Mouse (Mus musculus): ENCODE measurements around the gene Bicd2. TPM values are rescaled to one million over a fixed set of nuclear protein-coding genes. Genes with fewer than 3 reads are reported as not detected.
"Not testable (repeated sequence)": the region's sequence is repeated elsewhere in the genome, so short reads cannot be mapped to it uniquely, and the experiment has no call there.

Bicd2 gene
- polyA plus RNA-seq, 1 experiment, result 63.2 TPM

GRCm38 (mm10) chr13:49367657-49368440 is 26.5 kb downstream of the Bicd2 start:
- 56% methylated on average over 4 of the region's 4 CpGs for WGBS
- Histone ChIP-seq H3K4me3 (replicated peaks; ENCODE audit: extremely low read depth, low read depth, low read length) (no peak overlapping the region), H3K4me1 (ENCODE audit: control insufficient read depth, insufficient read depth, low read length) (peaks cover 43% of the 10 kb centered on the region)
- TF ChIP-seq CTCF (IDR thresholded peaks at IDR 0.05; ENCODE audit: insufficient read depth, low read length) (peak; percentile 20; the same call in 1 of the 2 replicates), POLR2A (IDR thresholded peaks at IDR 0.05; ENCODE audit: borderline replicate concordance, extremely low read depth, low read depth, low read length) (no peak)
- no peak for DNase-seq

- TF ChIP-seq POLR2A (IDR thresholded peaks at IDR 0.05; ENCODE audit: borderline replicate concordance, extremely low read depth, low read depth, low read length) (no peak), CTCF (IDR thresholded peaks at IDR 0.05; ENCODE audit: insufficient read depth, low read length) (no peak)
- peaks cover 40% of the 10 kb centered on the region for H3K4me1 ChIP-seq (ENCODE audit: control insufficient read depth, insufficient read depth, low read length)
- WGBS, result 91% methylated on average over 10 of the region's 10 CpGs
- no peak for DNase-seq
- H3K4me3 ChIP-seq (replicated peaks; ENCODE audit: extremely low read depth, low read depth, low read length), result no peak overlapping the region
Observed at GRCm38 (mm10) chr13:49369404-49369803, 28.0 kb downstream of the Bicd2 start.

- peaks cover 38% of the 10 kb centered on the region for H3K4me1 ChIP-seq (ENCODE audit: control insufficient read depth, insufficient read depth, low read length)
- 57% methylated on average over 6 of the region's 6 CpGs for WGBS
- not testable (repeated sequence) for H3K4me3 ChIP-seq (replicated peaks; ENCODE audit: extremely low read depth, low read depth, low read length); DNase-seq
Observed at GRCm38 (mm10) chr13:49370216-49370615, 28.8 kb downstream of the Bicd2 start.

- H3K4me3 ChIP-seq (replicated peaks; ENCODE audit: extremely low read depth, low read depth, low read length); DNase-seq: not testable (repeated sequence)
- 34% methylated on average over 5 of the region's 5 CpGs for WGBS
- peaks cover 35% of the 10 kb centered on the region for H3K4me1 ChIP-seq (ENCODE audit: control insufficient read depth, insufficient read depth, low read length)
Observed at GRCm38 (mm10) chr13:49370916-49371315, 29.5 kb downstream of the Bicd2 start.

- Histone ChIP-seq H3K4me1 (ENCODE audit: control insufficient read depth, insufficient read depth, low read length) (peaks cover 35% of the 10 kb centered on the region), H3K4me3 (replicated peaks; ENCODE audit: extremely low read depth, low read depth, low read length) (no peak overlapping the region)
- 12% methylated on average over 3 of the region's 3 CpGs for WGBS
- TF ChIP-seq CTCF (IDR thresholded peaks at IDR 0.05; ENCODE audit: insufficient read depth, low read length) (no peak), POLR2A (IDR thresholded peaks at IDR 0.05; ENCODE audit: borderline replicate concordance, extremely low read depth, low read depth, low read length) (no peak)
- peak; percentile 61 for DNase-seq
Observed at GRCm38 (mm10) chr13:49371428-49371899, 30.1 kb downstream of the Bicd2 start.

- WGBS, result 65% methylated on average over 9 of the region's 9 CpGs
- DNase-seq, result no peak
Observed at GRCm38 (mm10) chr13:49372370-49373060, 31.1 kb downstream of the Bicd2 start.

GRCm38 (mm10) chr13:49374304-49374703 is 32.9 kb downstream of the Bicd2 start:
- no peak for DNase-seq
- Histone ChIP-seq H3K4me1 (ENCODE audit: control insufficient read depth, insufficient read depth, low read length) (peaks cover 26% of the 10 kb centered on the region), H3K4me3 (replicated peaks; ENCODE audit: extremely low read depth, low read depth, low read length) (no peak overlapping the region)
- TF ChIP-seq CTCF (IDR thresholded peaks at IDR 0.05; ENCODE audit: insufficient read depth, low read length), result no peak
- TF ChIP-seq POLR2A (IDR thresholded peaks at IDR 0.05; ENCODE audit: borderline replicate concordance, extremely low read depth, low read depth, low read length), result no peak
- WGBS, result 56% methylated on average over 6 of the region's 6 CpGs

More at GRCm38 (mm10) chr13:49372370-49373060, 31.1 kb downstream of the Bicd2 start:
- no peak overlapping the region for H3K4me3 ChIP-seq (replicated peaks; ENCODE audit: extremely low read depth, low read depth, low read length)
- H3K4me1 ChIP-seq (ENCODE audit: control insufficient read depth, insufficient read depth, low read length), result peaks cover 33% of the 10 kb centered on the region
- TF ChIP-seq CTCF (IDR thresholded peaks at IDR 0.05; ENCODE audit: insufficient read depth, low read length), result no peak
- no peak for TF ChIP-seq POLR2A (IDR thresholded peaks at IDR 0.05; ENCODE audit: borderline replicate concordance, extremely low read depth, low read depth, low read length)

- no peak for DNase-seq
- WGBS, result 71% methylated on average over 6 of the region's 6 CpGs
- H3K4me3 ChIP-seq (replicated peaks; ENCODE audit: extremely low read depth, low read depth, low read length), result no peak overlapping the region
- peaks cover 26% of the 10 kb centered on the region for H3K4me1 ChIP-seq (ENCODE audit: control insufficient read depth, insufficient read depth, low read length)
- TF ChIP-seq CTCF (IDR thresholded peaks at IDR 0.05; ENCODE audit: insufficient read depth, low read length) (no peak), POLR2A (IDR thresholded peaks at IDR 0.05; ENCODE audit: borderline replicate concordance, extremely low read depth, low read depth, low read length) (no peak)
Observed at GRCm38 (mm10) chr13:49374730-49375129, 33.3 kb downstream of the Bicd2 start.

GRCm38 (mm10) chr13:49377608-49378007 is 36.2 kb downstream of the Bicd2 start:
- peaks cover 14% of the 10 kb centered on the region for H3K4me1 ChIP-seq (ENCODE audit: control insufficient read depth, insufficient read depth, low read length)
- TF ChIP-seq POLR2A (IDR thresholded peaks at IDR 0.05; ENCODE audit: borderline replicate concordance, extremely low read depth, low read depth, low read length) (no peak), CTCF (IDR thresholded peaks at IDR 0.05; ENCODE audit: insufficient read depth, low read length) (no peak)
- no peak for DNase-seq
- WGBS, result 69% methylated on average over 6 of the region's 6 CpGs
- no peak overlapping the region for H3K4me3 ChIP-seq (replicated peaks; ENCODE audit: extremely low read depth, low read depth, low read length)

- no peak for TF ChIP-seq POLR2A (IDR thresholded peaks at IDR 0.05; ENCODE audit: borderline replicate concordance, extremely low read depth, low read depth, low read length)
- no peak for TF ChIP-seq CTCF (IDR thresholded peaks at IDR 0.05; ENCODE audit: insufficient read depth, low read length)
- 92% methylated on average over 20 of the region's 20 CpGs for WGBS
- peaks cover 11% of the 10 kb centered on the region for H3K4me1 ChIP-seq (ENCODE audit: control insufficient read depth, insufficient read depth, low read length)
- no peak overlapping the region for H3K4me3 ChIP-seq (replicated peaks; ENCODE audit: extremely low read depth, low read depth, low read length)
- no peak for DNase-seq
Observed at GRCm38 (mm10) chr13:49379301-49379700, 37.9 kb downstream of the Bicd2 start.
